Mouse (Mus musculus) left cerebral cortex, adult 8-10 months (tissue): Measurements from ENCODE around the gene Awat1. TPM values are rescaled to one million over a fixed set of nuclear protein-coding genes. Genes with fewer than 3 reads are reported as not detected.

Source experiments
- DNase-seq, 2 experiments: peaks; one replicate each; pipeline ENCODE4 v3.0.0; 2022; ENCODE audit warnings: low spot score in 2 of 2
- total RNA-seq, 4 experiments: library from RNA; stranded (reverse); gene quantifications; 2 replicates each; pipeline ENCODE4 v1.2.4; 2022

Gene Awat1
- total RNA-seq, result not detected

- DNase-seq, result no peak
These were observed at the start of gene Awat1 for GRCm38 (mm10) chrX:100571951-100572350. Gene Awat1, plus strand, starts transcription at chrX:100572251.

GRCm38 (mm10) chrX:100524471-100524870 is 47.6 kb upstream of the Awat1 start, which contains the start of gene Dgat2l6:
Gene Dgat2l6, plus strand, starts transcription at chrX:100524838.
- DNase-seq, result no peak

GRCm38 (mm10) chrX:100556026-100556425 is 16.0 kb upstream of the Awat1 start:
- no peak for DNase-seq

GRCm38 (mm10) chrX:100565696-100566095 is 6.4 kb upstream of the Awat1 start:
- DNase-seq, result peak in 1 of 2 experiments; percentile 14

- no peak for DNase-seq
These were observed 22.7 kb downstream of the Awat1 start, which contains the start of gene P2ry4 for GRCm38 (mm10) chrX:100594791-100595190. Gene P2ry4, minus strand, starts transcription at chrX:100594869.

- DNase-seq, result peak; percentile 7 to 31
These were observed 25.4 kb downstream of the Awat1 start for GRCm38 (mm10) chrX:100597439-100597838.

GRCm38 (mm10) chrX:100599755-100600154 is 27.7 kb downstream of the Awat1 start:
- peak in 1 of 2 experiments; percentile 57 for DNase-seq

GRCm38 (mm10) chrX:100605314-100605713 is 33.3 kb downstream of the Awat1 start, which contains the start of gene Arr3:
Gene Arr3, plus strand, starts transcription at chrX:100605497.
- DNase-seq, result no peak

GRCm38 (mm10) chrX:100618488-100618887 is 46.4 kb downstream of the Awat1 start:
- no peak for DNase-seq

- DNase-seq, result no peak
These were observed 49.3 kb downstream of the Awat1 start for GRCm38 (mm10) chrX:100621366-100621765.

- no peak for DNase-seq
These were observed 52.2 kb downstream of the Awat1 start for GRCm38 (mm10) chrX:100624242-100624641.

GRCm38 (mm10) chrX:100625146-100625545 is 53.1 kb downstream of the Awat1 start:
- DNase-seq, result no peak

GRCm38 (mm10) chrX:100625546-100625801 is 53.4 kb downstream of the Awat1 start, which contains the start of gene Kif4:
Gene Kif4, plus strand, starts transcription at chrX:100625737.
- DNase-seq, result no peak

- DNase-seq, result peak; percentile 51 to 89
These were observed 54.0 kb downstream of the Awat1 start, which contains the start of gene Pdzd11 for GRCm38 (mm10) chrX:100625802-100626793. Gene Pdzd11, minus strand, starts transcription at chrX:100626568.

Other genes starting within 250 kb of the Awat1 start
- gene Otud6a, start 143.2 kb upstream of the Awat1 start, total RNA-seq, result not detected
- gene Awat2, start 129.5 kb upstream of the Awat1 start, total RNA-seq, result under 1 TPM in 1 of 4 experiments, not detected in 3; 0.44 TPM
- gene Igbp1, start 78.0 kb upstream of the Awat1 start, total RNA-seq, result 10 to 100 TPM; 37.1 to 41.5 (median 39.7) TPM
- gene Dgat2l6, start 47.4 kb upstream of the Awat1 start, total RNA-seq, result under 1 TPM; 0.13 to 0.63 (median 0.55) TPM
- not detected for gene P2ry4, start 22.6 kb downstream of the Awat1 start, total RNA-seq
- gene Arr3, start 33.2 kb downstream of the Awat1 start, total RNA-seq, result 1 to 10 TPM; 1.6 to 2.0 (median 1.6) TPM
- 1 to 10 TPM in 1 of 4 experiments, under 1 TPM in 3; 0.59 to 1.3 (median 0.82) TPM for gene Kif4, start 53.5 kb downstream of the Awat1 start, total RNA-seq
- 10 to 100 TPM; 40.9 to 45.0 (median 42.3) TPM for gene Pdzd11, start 54.3 kb downstream of the Awat1 start, total RNA-seq
- 10 to 100 TPM in 1 of 4 experiments, 1 to 10 TPM in 3; 5.5 to 10.9 (median 6.8) TPM for gene Gdpd2, start 157.6 kb downstream of the Awat1 start, total RNA-seq
- 100 to 1,000 TPM; 121 to 133 (median 126) TPM for gene Dlg3, start 195.5 kb downstream of the Awat1 start, total RNA-seq